Mouse (Mus musculus) bone marrow macrophage, adult 2 months (primary cell): ENCODE results near the gene B020031M17Rik.
"Not testable (repeated sequence)": the region's sequence is repeated elsewhere in the genome, so short reads cannot be mapped to it uniquely, and the experiment has no call there.

Experiments used
- CTCF ChIP-seq: IDR thresholded peaks from 2 replicates; pipeline ENCODE4 v1.5.1; 2012; ENCODE audit warnings: low read depth, mild to moderate bottlenecking, low read length, moderate library complexity
- POLR2A ChIP-seq: IDR thresholded peaks from 2 replicates; pipeline ENCODE4 v1.6.1; 2012; ENCODE audit warnings: mild to moderate bottlenecking, low read depth, low read length, borderline replicate concordance

DNA sequence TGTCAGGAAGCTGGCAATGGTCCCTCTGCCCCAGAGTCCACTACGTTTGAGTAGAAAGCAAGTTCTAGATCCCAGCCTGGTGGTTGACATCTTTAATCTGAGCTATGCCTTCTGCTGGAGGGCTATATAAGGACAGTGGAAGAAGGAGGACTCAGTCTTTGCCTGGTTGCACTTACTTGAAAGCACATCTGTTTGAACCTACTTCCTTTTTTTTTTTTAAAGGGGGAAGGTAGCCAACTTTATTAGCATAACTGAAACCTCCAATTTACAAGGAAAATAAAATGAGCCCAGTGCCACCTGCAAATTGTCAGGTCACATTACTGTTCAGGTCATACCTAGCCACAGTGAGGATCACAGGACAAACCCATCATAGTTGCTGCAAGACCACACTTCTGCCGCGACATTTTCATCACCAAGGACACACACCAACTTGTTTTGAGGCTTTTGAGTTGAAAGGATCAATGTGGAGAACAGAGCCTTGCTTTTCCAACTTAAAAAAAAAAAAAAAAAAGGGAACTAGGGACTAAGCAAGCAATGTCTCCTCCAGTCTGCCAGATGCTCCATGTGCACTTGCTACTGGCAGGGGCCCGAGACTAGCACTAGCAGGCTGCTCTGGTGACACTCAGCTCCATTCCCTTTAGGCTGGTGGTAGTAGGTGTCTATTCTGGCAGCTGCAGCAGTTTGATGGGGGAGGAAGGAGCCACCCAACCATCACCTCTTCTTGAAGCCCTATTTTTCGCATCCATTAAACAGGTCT lies 33.5 kb downstream of the B020031M17Rik start:
- TF ChIP-seq POLR2A, CTCF: not testable (repeated sequence)
